Mouse (Mus musculus): ENCODE results near the gene Mrps21. TPM values are rescaled to one million over a fixed set of nuclear protein-coding genes. Genes with fewer than 3 reads are reported as not detected.
"Not testable (repeated sequence)": the region's sequence is repeated elsewhere in the genome, so short reads cannot be mapped to it uniquely, and the experiment has no call there.

Gene Mrps21
- total RNA-seq, 2 experiments from 2014 or later = 147 to 382 TPM

DNA sequence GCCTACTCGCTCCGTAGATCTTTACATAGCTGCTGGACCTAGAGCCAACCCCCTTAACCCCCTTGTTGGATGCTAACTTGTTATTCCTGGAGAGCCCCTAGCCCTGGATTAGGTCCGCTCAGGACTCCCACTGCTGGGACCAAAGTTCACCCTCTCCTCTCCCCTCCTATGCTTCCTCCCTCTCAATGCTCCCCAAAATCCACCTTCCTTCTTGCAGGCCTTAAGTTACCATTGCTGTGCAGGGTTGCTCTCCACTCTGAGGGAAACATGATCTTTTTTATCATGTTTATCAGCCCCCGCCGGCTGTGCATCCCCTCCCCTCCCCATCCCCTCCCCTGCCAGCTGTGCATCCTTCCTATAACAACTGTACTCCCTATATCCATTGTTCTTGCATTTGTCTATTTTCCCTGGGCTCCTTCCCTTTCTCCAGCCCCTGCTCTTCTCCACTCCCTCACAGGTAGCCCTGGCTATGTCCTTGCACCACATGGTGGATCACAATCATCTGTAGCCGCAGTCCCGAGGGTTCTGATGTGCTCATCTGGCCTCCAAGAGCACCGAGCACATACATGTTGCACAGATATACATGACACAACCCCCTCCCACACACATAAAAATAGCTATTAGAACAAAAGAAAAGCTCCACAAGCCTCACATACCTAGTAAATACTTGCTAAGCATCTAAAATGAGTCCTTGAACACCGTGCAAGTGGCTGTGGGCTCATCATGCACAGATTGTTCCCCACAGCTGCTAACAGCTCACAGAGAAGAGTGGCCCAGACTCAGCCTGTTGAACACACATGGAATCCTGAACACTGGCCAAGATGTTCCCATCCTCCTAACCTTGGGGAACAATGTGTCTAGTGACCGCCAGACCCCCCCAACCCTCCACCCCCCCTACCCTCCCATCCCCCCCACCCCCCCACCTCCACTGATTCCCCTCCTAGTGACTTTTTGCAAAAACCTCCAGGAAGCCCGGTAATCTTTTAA, 21.0 kb upstream of the Mrps21 start:
- ATAC-seq (replicated peaks; ENCODE audit: poor library complexity) = no peak

DNA sequence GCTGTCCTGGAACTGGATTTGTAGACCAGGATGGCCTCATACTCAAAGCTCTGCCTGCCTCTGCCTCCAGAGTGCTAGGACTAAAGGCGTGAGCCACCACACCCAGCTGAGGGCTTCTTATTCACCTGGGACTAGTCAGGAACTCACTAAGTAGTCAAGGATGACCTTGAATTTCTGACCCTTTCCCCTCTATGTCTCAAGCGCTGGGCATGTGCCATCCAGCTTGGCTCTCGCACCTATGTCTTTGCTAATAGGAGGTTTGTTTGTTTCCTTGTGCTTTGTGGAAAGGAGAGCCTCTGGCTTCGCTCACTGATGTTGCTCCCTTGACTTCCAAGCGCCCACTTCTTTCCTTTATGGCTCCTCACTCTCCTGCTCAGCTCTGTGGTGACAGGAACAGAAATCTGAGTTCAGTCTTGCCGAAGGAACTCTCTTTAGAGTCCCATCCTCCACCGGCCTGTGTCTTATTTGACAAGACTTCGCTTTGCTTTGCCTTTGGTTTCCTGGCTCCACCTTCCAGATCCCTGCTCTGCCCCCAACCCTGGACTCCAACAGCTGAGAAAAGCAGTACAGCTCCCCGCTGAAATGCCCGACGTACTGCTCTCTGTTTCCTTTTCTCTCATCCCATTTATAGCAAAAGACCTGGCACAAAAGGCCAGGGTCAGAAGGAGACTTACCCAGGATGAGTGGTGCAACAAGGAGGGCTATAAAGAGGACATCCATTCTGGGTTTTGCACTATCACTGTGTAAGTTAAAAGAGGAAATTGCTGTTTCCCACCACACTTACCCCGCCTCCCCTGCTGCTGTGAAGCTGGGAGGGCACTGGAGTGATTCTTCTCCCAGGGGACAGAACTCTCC, 20.1 kb upstream of the Mrps21 start, which contains the start of gene BC028528:
TSS of gene BC028528 (minus strand) at position 795 of the 855 bp plus-strand sequence.
- ATAC-seq (replicated peaks; ENCODE audit: poor library complexity) = peak; percentile 53

GRCm38 (mm10) chr3:95889664-95890063, 18.3 kb upstream of the Mrps21 start:
- no peak for ATAC-seq (replicated peaks; ENCODE audit: poor library complexity)

- ATAC-seq (replicated peaks; ENCODE audit: poor library complexity) = no peak
Measured at GRCm38 (mm10) chr3:95887596-95887995, 16.3 kb upstream of the Mrps21 start.

DNA sequence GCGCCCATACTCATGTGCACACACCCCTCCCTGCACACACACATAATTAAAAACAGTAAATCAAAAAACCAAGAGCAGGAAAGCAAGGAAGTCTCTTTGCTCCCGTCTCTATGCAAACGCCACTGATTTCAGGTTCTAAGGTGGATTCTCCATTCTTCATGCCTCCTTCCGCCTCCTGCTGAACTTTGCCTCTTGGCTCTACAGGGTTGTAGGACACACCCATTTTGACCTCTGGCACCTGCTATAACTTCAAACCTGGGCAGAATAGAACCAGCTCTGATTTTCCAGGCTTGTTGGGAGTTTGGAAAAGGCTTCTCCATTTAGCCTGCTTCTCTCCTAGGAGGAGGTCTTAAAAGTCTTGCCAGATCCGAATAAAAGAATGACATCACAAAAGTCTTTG, 13.1 kb upstream of the Mrps21 start:
- ATAC-seq (replicated peaks; ENCODE audit: poor library complexity) = no peak

GRCm38 (mm10) chr3:95882816-95883425, 11.6 kb upstream of the Mrps21 start:
- peak; percentile 30; the same call in 1 of the 2 replicates for ATAC-seq (replicated peaks; ENCODE audit: poor library complexity)

DNA sequence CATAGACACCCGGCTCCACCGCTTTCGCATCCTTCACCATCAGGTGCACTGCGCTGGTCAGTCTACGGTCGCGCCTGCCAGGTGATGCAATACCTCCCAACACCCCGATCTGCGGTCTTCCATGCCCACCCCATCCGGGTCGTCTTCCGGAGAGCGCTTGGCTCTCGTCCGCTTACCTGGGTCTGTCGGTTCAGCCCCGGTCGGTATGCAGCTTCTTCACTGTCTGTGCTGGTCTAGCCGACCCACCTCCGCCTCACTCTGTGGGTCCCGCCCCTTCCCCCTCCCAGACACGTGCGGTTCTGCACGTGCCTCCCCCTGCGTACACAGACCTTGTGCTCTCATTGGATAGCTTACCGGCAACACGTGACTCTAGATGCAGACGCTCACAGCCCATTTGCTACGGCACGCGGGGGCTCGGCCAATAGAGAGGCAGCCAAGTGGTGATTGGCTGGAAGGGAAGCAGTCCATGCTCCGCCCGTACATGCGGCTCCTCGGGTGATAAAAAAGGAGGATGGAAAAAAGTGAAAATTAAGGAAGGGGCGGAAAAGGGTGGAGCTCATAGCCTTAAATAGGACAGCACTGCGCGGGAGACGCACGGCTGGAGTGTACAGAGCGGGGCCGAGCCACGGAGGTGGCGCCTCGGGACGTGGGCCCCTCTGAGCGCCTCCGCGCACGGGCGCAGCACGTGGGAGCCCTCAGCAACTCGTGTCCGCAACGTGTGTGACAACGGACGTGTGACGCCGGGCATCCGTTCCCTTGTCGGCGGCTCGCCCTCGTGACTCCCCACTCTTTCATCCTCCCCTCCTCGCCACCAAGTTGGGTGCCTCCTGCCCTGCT, 10.9 kb upstream of the Mrps21 start, which contains the start of gene Ciart:
TSS of gene Ciart (minus strand) at position 273 of the 837 bp plus-strand sequence.
- peak; percentile 97 for ATAC-seq (replicated peaks; ENCODE audit: poor library complexity)

DNA sequence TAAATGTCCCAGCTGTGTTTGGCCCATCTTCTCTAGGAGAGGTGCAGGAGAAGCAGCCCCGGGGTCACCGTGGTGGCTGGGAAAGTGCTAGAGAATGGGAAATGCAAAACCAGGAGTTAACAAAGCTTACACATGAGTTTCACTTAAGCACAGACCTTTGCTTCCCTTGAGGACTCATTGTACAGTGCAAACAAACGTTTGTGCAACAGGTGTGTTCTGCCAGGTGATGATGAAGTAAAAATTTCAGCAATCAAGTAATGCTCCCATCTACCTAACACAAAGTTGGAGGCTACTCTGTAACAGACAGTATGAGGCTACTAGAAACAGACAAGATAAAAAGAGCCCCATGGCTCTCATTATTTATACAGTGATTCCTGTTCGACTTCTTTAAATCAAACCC, 7.7 kb upstream of the Mrps21 start:
- no peak for ATAC-seq (replicated peaks; ENCODE audit: poor library complexity)

DNA sequence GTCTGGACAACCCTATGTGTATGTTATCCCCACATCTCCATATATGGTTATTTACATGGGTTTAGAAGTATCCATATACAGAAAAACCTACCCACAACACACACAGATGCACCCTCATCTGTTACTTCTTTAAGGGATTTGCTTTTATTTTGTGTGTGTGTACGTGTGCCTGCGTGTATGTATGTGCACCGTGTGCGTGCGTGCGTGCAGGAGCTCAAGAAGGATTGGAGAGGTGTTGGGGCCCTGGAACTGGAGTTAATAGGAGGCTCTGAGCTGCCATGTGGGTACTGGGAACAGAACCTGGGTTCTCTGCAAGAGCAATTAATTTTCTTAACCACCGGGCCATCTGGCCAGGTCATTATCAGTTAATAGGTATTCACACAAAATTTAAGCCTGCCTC, 729 bp upstream of the Mrps21 start:
- ATAC-seq (replicated peaks; ENCODE audit: poor library complexity) = no peak

GRCm38 (mm10) chr3:95870976-95871375, 343 bp downstream of the Mrps21 start:
- no peak for ATAC-seq (replicated peaks; ENCODE audit: poor library complexity)

DNA sequence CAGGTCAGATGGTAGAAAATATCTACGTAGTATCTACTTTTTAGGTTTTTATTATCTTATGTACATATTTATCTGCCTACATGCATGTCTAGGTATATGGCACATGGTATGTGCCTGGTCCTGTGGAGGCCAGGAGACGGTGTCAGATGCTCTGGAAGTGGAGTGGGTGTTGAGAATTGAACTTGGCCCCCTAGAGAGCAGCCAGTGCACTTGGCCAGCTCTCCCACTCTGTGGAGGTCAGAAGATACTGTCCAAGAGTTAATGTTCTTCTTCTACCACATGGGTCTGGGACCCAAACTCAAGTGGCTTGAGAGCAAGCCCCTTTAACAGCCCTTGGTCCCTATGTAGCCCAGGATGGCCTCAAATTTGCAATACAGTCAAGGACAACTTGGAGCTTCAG, 3.9 kb downstream of the Mrps21 start:
- ATAC-seq (replicated peaks; ENCODE audit: poor library complexity) = no peak

- no peak for ATAC-seq (replicated peaks; ENCODE audit: poor library complexity)
Measured at GRCm38 (mm10) chr3:95866071-95866470, 5.2 kb downstream of the Mrps21 start.

- ATAC-seq (replicated peaks; ENCODE audit: poor library complexity) = no peak
Measured at GRCm38 (mm10) chr3:95865571-95865970, 5.7 kb downstream of the Mrps21 start.

DNA sequence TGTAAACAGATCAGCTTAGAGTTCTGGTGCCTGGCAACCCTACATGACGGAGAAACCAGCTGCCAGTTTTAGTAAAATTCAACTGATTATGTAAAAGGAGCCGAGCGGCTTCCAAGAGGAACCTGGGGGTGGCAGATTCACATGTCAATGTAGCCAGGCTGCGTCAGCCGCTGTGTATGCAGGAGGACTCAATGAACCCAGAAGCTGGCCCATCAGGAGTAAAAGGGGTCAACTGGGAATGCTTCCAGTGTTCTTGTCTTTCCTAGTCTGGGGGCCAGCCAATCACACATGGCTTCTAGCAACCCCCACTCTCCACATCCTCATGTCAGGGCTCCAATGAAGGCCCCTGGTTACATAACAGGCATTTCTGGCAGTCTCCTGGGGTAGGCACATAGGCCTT, 6.3 kb downstream of the Mrps21 start:
- no peak for ATAC-seq (replicated peaks; ENCODE audit: poor library complexity)

GRCm38 (mm10) chr3:95863578-95863977, 7.7 kb downstream of the Mrps21 start:
- no peak for ATAC-seq (replicated peaks; ENCODE audit: poor library complexity)

GRCm38 (mm10) chr3:95861796-95862195, 9.5 kb downstream of the Mrps21 start:
- peak; percentile 98 for ATAC-seq (replicated peaks; ENCODE audit: poor library complexity)

- ATAC-seq (replicated peaks; ENCODE audit: poor library complexity) = no peak; the same call in 1 of the 2 replicates
Measured at GRCm38 (mm10) chr3:95861216-95861615, 10.1 kb downstream of the Mrps21 start.

GRCm38 (mm10) chr3:95860323-95860722, 11.0 kb downstream of the Mrps21 start:
- ATAC-seq (replicated peaks; ENCODE audit: poor library complexity) = peak; percentile 29; the same call in 1 of the 2 replicates

DNA sequence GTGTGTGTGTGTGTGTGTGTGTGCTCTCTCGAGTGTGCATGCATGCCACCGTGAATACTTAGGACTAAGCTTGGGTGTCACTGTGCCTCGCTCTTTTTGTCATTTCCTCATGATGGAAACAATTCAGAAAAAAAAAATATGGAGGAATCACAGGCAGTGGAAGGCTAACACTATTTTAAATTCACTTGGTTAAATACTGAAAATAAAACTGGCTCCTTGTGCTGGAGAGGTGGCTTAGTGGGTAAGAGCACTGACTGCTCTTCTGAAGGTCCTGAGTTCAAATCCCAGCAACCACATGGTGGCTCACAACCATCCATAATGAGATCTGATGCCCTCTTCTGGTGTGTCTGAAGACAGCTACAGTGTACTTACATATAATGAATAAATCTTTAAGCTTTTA, 13.0 kb downstream of the Mrps21 start:
- ATAC-seq (replicated peaks; ENCODE audit: poor library complexity) = not testable (repeated sequence)

DNA sequence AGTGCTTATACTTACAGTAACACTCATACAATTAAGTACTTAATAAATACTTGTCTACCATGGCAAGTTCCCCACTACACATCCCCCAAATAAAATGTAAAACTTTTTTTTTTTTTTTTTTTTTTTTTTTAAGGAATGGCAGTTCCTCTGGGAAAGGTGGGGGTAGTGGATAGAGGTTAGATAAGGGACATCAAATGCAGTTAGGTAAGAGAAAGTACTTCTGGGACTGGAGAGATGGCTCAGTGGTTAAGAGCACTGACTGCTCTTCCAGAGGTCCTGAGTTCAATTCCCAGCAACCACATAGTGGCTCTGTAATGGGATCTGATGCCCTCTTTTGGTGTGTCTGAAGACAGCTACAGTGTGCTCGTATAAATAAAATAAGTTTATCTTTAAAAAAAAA, 14.3 kb downstream of the Mrps21 start:
- not testable (repeated sequence) for ATAC-seq (replicated peaks; ENCODE audit: poor library complexity)
